Mouse (Mus musculus) lung, embryonic 15.5 days (tissue): ENCODE results near the gene Chrna9. TPM values are rescaled to one million over a fixed set of nuclear protein-coding genes. Genes with fewer than 3 reads are reported as not detected.

Experiments
- ATAC-seq: fragments of 200-750 bp; cut with Nextera tagmentation; 2 replicates; pipeline ENCODE4 v1.8.0; 2017; ENCODE audit warnings: moderate number of reproducible peaks, borderline replicate concordance; ENCODE audit not compliant: low FRiP score, low TSS enrichment; ENCODE audit errors: extremely low read depth
- H3K27ac ChIP-seq: fragments of 300-500 bp; sonication (generic); 2 replicates; pipeline ENCODE4 v1.5.1; 2015; ENCODE audit warnings: moderate library complexity, mild to moderate bottlenecking, inconsistent platforms
- H3K27me3 ChIP-seq: fragments of 300-500 bp; sonication (generic); 2 replicates; pipeline ENCODE4 v1.6.1; 2015; ENCODE audit warnings: inconsistent platforms
- H3K36me3 ChIP-seq: fragments of 300-500 bp; sonication (generic); 2 replicates; pipeline ENCODE4 v1.6.1; 2015; ENCODE audit warnings: inconsistent platforms
- H3K4me1 ChIP-seq: fragments of 300-500 bp; sonication (generic); 2 replicates; pipeline ENCODE4 v1.6.1; 2015; ENCODE audit warnings: inconsistent platforms
- H3K4me2 ChIP-seq: fragments of 300-500 bp; sonication (generic); 2 replicates; pipeline ENCODE4 v1.6.1; 2015; ENCODE audit warnings: inconsistent platforms, mild to moderate bottlenecking, moderate library complexity
- H3K4me3 ChIP-seq: fragments of 300-500 bp; sonication (generic); 2 replicates; pipeline ENCODE4 v1.5.1; 2015; ENCODE audit warnings: mild to moderate bottlenecking, inconsistent platforms
- H3K9ac ChIP-seq: fragments of 300-500 bp; sonication (generic); 2 replicates; pipeline ENCODE4 v1.6.1; 2015; ENCODE audit warnings: inconsistent platforms
- H3K9me3 ChIP-seq: fragments of 300-500 bp; sonication (generic); 2 replicates; pipeline ENCODE4 v1.6.1; 2016; ENCODE audit warnings: inconsistent platforms
- WGBS: fragments of 180-500 bp; shearing (Covaris S2); methylation state at CpG from one replicate; pipeline ENCODE4 v1.1.7; 2015; 5-methylcytosine and 5-hydroxymethylcytosine counted together
- polyA plus RNA-seq: library from polyadenylated mRNA; unstranded; fragments of >200 nt; fragmentation: Nextera tagmentation; extraction: Ambion mirVana; gene quantifications from 2 replicates; pipeline ENCODE4 v1.2.1, GENCODE M21; 2015

The Chrna9 gene
- polyA plus RNA-seq, 1 experiment from 2014 or later = 1.0 TPM

- Histone ChIP-seq H3K9ac (no peak overlapping the region), H3K36me3 (no peaks in the 10 kb centered on the region), H3K4me1 (peaks cover 3% of the 10 kb centered on the region; the same call in 1 of the 2 replicates), H3K4me2 (no peak overlapping the region), H3K27me3 (no peaks in the 10 kb centered on the region), H3K9me3 (no peaks in the 10 kb centered on the region), H3K27ac (no peak overlapping the region), H3K4me3 (no peak overlapping the region)
- no peak for ATAC-seq
- 75% methylated on average over 12 of the region's 12 CpGs for WGBS
These were observed 13.9 kb upstream of the Chrna9 start for GRCm38 (mm10) chr5:65920701-65921426.

GRCm38 (mm10) chr5:65921477-65922138, 13.1 kb upstream of the Chrna9 start:
- no peak overlapping the region for H3K4me3 ChIP-seq
- no peak overlapping the region for H3K27ac ChIP-seq
- H3K27me3 ChIP-seq = no peaks in the 10 kb centered on the region
- 73% methylated on average over 9 of the region's 9 CpGs for WGBS
- H3K9me3 ChIP-seq = no peaks in the 10 kb centered on the region
- H3K9ac ChIP-seq = no peak overlapping the region
- H3K4me1 ChIP-seq = peaks cover 3% of the 10 kb centered on the region; the same call in 1 of the 2 replicates
- no peak for ATAC-seq
- no peaks in the 10 kb centered on the region for H3K36me3 ChIP-seq
- H3K4me2 ChIP-seq = no peak overlapping the region

GRCm38 (mm10) chr5:65926666-65927065, 8.1 kb upstream of the Chrna9 start:
- no peak overlapping the region for H3K4me2 ChIP-seq
- H3K9me3 ChIP-seq = no peaks in the 10 kb centered on the region
- 79% methylated on average over 6 of the region's 6 CpGs for WGBS
- H3K27me3 ChIP-seq = no peaks in the 10 kb centered on the region
- H3K9ac ChIP-seq = no peak overlapping the region
- no peaks in the 10 kb centered on the region for H3K4me1 ChIP-seq
- no peak overlapping the region for H3K4me3 ChIP-seq
- no peaks in the 10 kb centered on the region for H3K36me3 ChIP-seq
- no peak for ATAC-seq
- no peak overlapping the region for H3K27ac ChIP-seq

- Histone ChIP-seq H3K4me2 (no peak overlapping the region), H3K27me3 (no peaks in the 10 kb centered on the region), H3K4me1 (no peaks in the 10 kb centered on the region), H3K9ac (no peak overlapping the region), H3K9me3 (no peaks in the 10 kb centered on the region), H3K36me3 (no peaks in the 10 kb centered on the region), H3K4me3 (no peak overlapping the region), H3K27ac (no peak overlapping the region)
- ATAC-seq = no peak
- 50% methylated on average over 7 of the region's 7 CpGs for WGBS
These were observed 5.6 kb upstream of the Chrna9 start for GRCm38 (mm10) chr5:65929162-65929561.

- H3K4me1 ChIP-seq = no peaks in the 10 kb centered on the region
- no peak overlapping the region for H3K9ac ChIP-seq
- ATAC-seq = no peak
- no peak overlapping the region for H3K4me2 ChIP-seq
- H3K36me3 ChIP-seq = no peaks in the 10 kb centered on the region
- H3K9me3 ChIP-seq = no peaks in the 10 kb centered on the region
- no peaks in the 10 kb centered on the region for H3K27me3 ChIP-seq
- H3K27ac ChIP-seq = no peak overlapping the region
- no peak overlapping the region for H3K4me3 ChIP-seq
- 52% methylated on average over 4 of the region's 4 CpGs for WGBS
These were observed 4.5 kb upstream of the Chrna9 start for GRCm38 (mm10) chr5:65930171-65930570.

GRCm38 (mm10) chr5:65933258-65933657, 1.5 kb upstream of the Chrna9 start:
- Histone ChIP-seq H3K27me3 (no peaks in the 10 kb centered on the region), H3K9me3 (no peaks in the 10 kb centered on the region), H3K36me3 (no peaks in the 10 kb centered on the region), H3K4me1 (0 out of 2 replicates have a peak, but pooled peaks cover 1% of the 10 kb centered on the region), H3K4me3 (no peak overlapping the region), H3K27ac (no peak overlapping the region), H3K9ac (no peak overlapping the region), H3K4me2 (no peak overlapping the region)
- ATAC-seq = no peak
- WGBS = 78% methylated on average over 4 of the region's 4 CpGs

- Histone ChIP-seq H3K4me1 (0 out of 2 replicates have a peak, but pooled peaks cover 4% of the 10 kb centered on the region), H3K4me3 (no peak overlapping the region)
These were observed 957 bp upstream of the Chrna9 start for GRCm38 (mm10) chr5:65933764-65934163.

GRCm38 (mm10) chr5:65937011-65937726, 2.4 kb downstream of the Chrna9 start:
- no peak overlapping the region for H3K27ac ChIP-seq
- no peaks in the 10 kb centered on the region for H3K9me3 ChIP-seq
- H3K4me2 ChIP-seq = no peak overlapping the region
- H3K4me3 ChIP-seq = no peak overlapping the region
- H3K36me3 ChIP-seq = no peaks in the 10 kb centered on the region
- WGBS = 66% methylated on average over 11 of the region's 11 CpGs
- H3K9ac ChIP-seq = no peak overlapping the region
- H3K4me1 ChIP-seq = 0 out of 2 replicates have a peak, but pooled peaks cover 4% of the 10 kb centered on the region
- ATAC-seq = no peak
- no peaks in the 10 kb centered on the region for H3K27me3 ChIP-seq

More at GRCm38 (mm10) chr5:65933764-65934163, 957 bp upstream of the Chrna9 start:
- Histone ChIP-seq H3K4me2 (no peak overlapping the region), H3K36me3 (no peaks in the 10 kb centered on the region), H3K27me3 (no peaks in the 10 kb centered on the region), H3K9ac (no peak overlapping the region), H3K9me3 (no peaks in the 10 kb centered on the region), H3K27ac (no peak overlapping the region)
- no peak for ATAC-seq
- 79% methylated on average over 2 of the region's 2 CpGs for WGBS

- Histone ChIP-seq H3K4me2 (no peak overlapping the region), H3K9me3 (no peaks in the 10 kb centered on the region), H3K9ac (no peak overlapping the region), H3K27ac (no peak overlapping the region), H3K27me3 (no peaks in the 10 kb centered on the region), H3K4me1 (0 out of 2 replicates have a peak, but pooled peaks cover 4% of the 10 kb centered on the region), H3K36me3 (no peaks in the 10 kb centered on the region), H3K4me3 (no peak overlapping the region)
- 43% methylated on average over 9 of the region's 9 CpGs for WGBS
- ATAC-seq = no peak
These were observed 3.4 kb downstream of the Chrna9 start for GRCm38 (mm10) chr5:65937998-65938715.

- no peak overlapping the region for H3K9ac ChIP-seq
- ATAC-seq = no peak
- H3K27me3 ChIP-seq = no peaks in the 10 kb centered on the region
- H3K9me3 ChIP-seq = no peaks in the 10 kb centered on the region
- WGBS = 52% methylated on average over 4 of the region's 4 CpGs
- H3K4me3 ChIP-seq = no peak overlapping the region
- H3K4me2 ChIP-seq = no peak overlapping the region
- H3K4me1 ChIP-seq = 0 out of 2 replicates have a peak, but pooled peaks cover 4% of the 10 kb centered on the region
- no peak overlapping the region for H3K27ac ChIP-seq
- H3K36me3 ChIP-seq = no peaks in the 10 kb centered on the region
These were observed 6.4 kb downstream of the Chrna9 start for GRCm38 (mm10) chr5:65941145-65941544.

- H3K27ac ChIP-seq = no peak overlapping the region
- H3K4me2 ChIP-seq = no peak overlapping the region
- H3K9ac ChIP-seq = no peak overlapping the region
- no peaks in the 10 kb centered on the region for H3K36me3 ChIP-seq
- no peak overlapping the region for H3K4me3 ChIP-seq
- no peaks in the 10 kb centered on the region for H3K27me3 ChIP-seq
- H3K4me1 ChIP-seq = 0 out of 2 replicates have a peak, but pooled peaks cover 2% of the 10 kb centered on the region
- H3K9me3 ChIP-seq = no peaks in the 10 kb centered on the region
- ATAC-seq = no peak
- WGBS = 81% methylated on average over 3 of the region's 3 CpGs
These were observed 15.1 kb downstream of the Chrna9 start for GRCm38 (mm10) chr5:65949822-65950221.
